Mouse (Mus musculus) adipocyte (in vitro differentiated cells): ENCODE measurements at regions not wholly inside any gene's neighbourhood (a gene's known extent, or its start where the extent isn't known, plus 50 kb on each side); places are given as distances from the start of the nearest gene placed in this dataset.
A peak's percentile ranks its signal among the peaks of the same experiment; 100 is the strongest.

Experiments used
- DNase-seq: peaks from one replicate; pipeline ENCODE4 v3.0.0-alpha.2; 2016; ENCODE audit warnings: low spot score

GRCm38 (mm10) chr2:48539465-48540055 is 274.3 kb upstream of the Acvr2a start:
- peak; percentile 96 for DNase-seq

GRCm38 (mm10) chr2:48544377-48544776 is 269.5 kb upstream of the Acvr2a start:
- DNase-seq = no peak

DNA sequence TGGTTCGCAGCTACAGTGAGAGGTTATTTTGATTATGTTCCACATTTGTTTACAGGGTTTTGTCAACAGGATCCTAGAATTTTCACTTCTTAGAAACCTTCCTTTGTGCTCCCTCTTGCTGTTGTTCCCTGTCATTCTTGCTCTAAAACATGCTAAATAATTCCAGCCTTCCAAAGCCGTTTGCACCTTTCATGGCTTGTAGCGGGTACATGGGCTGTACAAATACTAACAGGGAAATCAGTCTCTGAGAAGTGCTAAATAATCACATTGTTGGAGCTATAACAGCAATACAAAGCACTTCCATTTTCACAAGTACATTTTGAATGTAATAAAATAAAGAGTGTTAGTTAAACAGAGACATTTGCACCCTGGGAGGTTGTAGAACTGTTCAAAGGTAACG is 268.8 kb upstream of the Acvr2a start:
- DNase-seq = no peak

GRCm38 (mm10) chr2:48545679-48546078 is 268.2 kb upstream of the Acvr2a start:
- no peak for DNase-seq

DNA sequence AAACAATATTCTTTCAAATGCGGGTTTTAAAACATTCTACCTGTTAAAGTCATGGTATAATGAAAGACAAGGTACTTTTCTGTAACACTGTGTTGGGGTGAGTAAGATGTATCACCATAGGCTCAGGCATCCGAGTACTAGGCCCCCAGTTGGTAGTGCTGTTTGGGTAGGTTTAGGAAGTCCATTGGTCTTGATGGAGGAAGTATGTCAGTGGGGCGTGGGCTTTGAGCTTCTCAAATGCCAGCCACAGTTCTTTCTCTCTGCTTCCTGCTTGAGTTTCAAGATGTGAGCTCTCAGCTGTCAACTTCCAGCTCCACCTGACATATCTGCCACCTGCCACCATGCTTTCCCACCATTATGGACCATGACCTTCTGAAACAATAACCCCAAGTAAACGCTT is 267.7 kb upstream of the Acvr2a start:
- DNase-seq = no peak

- no peak for DNase-seq
These were observed 257.3 kb upstream of the Acvr2a start for GRCm38 (mm10) chr2:48556600-48556999.

- peak; percentile 30 for DNase-seq
These were observed 256.8 kb upstream of the Acvr2a start for GRCm38 (mm10) chr2:48557123-48557522.

- no peak for DNase-seq
These were observed 255.3 kb upstream of the Acvr2a start for GRCm38 (mm10) chr2:48558641-48559040.

- no peak for DNase-seq
These were observed 250.3 kb upstream of the Acvr2a start for GRCm38 (mm10) chr2:48563636-48564035.

GRCm38 (mm10) chr2:48564170-48564569 is 249.7 kb upstream of the Acvr2a start:
- DNase-seq = no peak

DNA sequence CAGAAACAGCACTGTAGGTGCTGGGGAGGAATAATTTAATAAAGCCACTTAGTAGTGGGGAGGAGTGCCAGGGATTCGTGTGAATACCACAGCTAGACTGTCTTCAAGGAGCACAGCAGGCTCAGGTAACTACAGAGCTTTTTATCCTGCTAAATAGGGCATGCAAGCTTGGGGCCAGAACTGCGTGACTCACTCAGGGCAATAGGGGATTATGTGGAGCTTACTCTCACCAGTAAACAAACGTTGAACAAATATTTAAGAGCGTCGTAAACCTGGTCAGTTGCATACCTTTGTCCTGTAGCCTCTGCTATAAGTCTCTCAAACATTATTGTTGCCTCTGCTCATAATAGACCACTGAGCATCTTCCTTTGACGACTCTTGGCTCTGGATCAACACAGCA is 246.0 kb upstream of the Acvr2a start:
- DNase-seq = no peak

GRCm38 (mm10) chr2:48586162-48586830 is 227.6 kb upstream of the Acvr2a start:
- no peak for DNase-seq

DNA sequence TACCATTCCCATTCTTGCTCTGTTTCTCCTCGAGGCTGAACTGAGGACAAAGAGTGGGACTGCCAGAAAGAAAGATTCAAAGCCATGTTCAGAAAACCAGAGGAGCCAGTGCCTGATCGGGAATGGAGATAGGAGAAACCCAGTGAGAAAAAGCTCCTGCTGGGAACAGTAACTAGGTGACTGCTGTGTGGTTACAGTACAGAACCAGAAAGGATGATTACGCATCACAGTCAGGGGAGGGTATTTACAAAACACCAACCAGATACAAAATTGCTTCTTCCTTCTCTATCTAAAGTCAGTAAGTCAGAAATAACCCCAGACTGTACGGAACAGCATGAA is 227.1 kb upstream of the Acvr2a start:
- no peak for DNase-seq

- DNase-seq = no peak
These were observed 224.2 kb upstream of the Acvr2a start for GRCm38 (mm10) chr2:48589709-48590108.

DNA sequence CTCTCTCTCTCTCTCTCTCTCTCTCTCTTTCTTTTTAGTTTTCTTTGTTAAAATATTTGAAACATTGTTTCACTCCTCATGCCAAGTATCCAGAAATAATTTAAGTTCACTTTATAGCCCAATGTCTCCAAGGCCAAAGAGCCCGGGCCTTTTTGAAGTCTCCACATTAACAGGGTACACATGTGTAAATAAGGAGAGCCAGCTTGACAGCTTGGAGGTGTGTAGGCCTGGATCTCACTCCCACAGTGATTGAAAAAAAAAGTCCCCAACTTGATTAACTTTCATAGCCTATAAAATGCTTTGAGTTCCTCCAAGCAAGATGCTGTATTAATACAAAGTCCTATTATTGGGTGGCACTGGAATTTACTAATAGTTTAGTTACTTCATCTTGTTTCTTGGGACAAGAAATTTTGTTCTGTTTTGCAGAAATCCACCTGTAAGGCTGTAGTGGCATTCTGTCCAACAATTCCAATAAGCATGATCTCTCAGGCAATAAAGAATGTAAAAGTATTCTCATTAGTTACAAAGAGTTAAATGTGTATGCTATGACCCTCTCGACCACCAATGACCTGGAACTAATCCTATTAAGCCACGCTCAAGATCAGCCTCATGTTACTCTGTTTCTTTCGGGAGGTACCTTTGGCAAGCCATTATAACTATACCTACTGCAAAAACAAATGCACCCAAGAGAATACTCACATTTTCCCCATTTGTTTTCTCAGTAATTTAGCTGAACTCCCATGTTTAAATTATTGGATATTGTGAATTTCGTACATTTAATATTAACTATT is 215.9 kb upstream of the Acvr2a start:
- DNase-seq = no peak

DNA sequence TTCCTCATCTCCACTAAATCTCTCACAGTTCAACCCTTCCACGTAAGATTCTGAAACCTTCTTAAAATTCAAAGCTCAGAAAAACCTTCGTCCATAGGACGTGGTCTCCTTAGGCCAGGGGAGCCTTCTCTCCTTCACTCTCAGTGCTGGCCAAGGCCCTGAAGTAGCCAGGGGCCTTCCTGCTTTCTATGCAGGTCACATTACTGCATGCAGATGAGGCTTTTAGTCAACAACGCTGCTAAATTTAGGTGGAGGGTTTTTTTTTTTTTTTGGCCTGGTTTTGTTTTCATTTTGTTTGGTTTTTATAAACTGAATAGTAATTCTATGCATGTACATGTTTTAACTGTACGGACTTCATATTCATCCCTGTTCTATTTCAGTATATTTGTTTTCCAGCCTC is 214.5 kb upstream of the Acvr2a start:
- DNase-seq = no peak

DNA sequence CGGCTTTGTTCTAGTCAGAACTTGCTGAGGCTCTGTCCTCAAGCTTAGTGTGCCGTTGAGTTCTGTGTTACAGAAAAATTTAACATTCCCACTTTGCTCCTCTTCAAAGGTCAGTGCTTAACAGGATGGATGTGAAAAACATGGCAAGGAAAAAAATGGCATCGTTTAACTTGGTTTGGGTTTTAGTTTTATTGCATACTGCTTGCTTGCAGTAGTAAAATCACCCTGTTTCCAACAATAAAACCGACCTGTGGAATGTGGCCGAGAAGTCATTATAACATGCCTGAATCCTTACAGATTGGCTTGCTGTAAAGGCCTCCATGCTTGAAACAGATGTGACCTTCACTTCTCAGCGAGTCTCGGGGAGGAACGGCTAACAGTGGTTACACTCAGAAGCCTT is 212.1 kb upstream of the Acvr2a start:
- DNase-seq = no peak

DNA sequence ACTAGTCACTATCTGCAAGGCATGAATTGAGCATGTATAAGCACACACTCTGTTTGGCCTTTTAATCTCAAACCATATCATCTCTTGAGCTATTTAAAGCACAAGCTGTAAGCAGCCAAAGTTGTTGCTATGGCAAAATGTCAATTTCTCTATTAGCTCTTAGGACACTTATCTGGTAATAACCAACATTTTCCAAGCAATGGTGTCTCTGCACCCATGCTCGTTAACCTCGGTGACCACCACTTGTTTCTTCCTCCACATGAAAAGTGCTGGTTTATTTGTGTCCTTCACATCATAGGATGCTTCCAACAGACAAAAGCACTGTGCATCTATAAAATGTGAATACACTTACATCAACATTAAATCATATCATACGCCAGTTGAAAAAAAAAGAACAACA is 204.4 kb upstream of the Acvr2a start:
- no peak for DNase-seq

DNA sequence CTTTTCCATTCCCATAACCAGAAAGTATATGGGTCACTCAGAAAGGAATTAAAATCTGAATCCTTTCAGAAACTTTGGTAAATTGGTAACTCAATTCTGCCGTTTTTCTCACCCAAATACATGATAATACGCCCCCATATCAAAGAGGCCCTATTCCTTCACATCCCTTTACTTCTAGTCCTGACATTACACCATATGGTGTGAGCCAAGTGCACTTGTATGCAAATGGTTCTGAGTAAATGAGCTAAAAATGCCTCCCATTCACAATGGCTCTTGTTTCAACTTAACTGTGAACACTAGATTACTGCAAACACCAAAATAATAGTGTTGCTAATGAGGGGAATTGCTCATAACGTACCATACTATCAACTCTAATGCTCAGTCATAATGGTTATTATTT is 201.7 kb upstream of the Acvr2a start:
- no peak for DNase-seq

GRCm38 (mm10) chr2:48617141-48617699 is 196.7 kb upstream of the Acvr2a start:
- DNase-seq = no peak

DNA sequence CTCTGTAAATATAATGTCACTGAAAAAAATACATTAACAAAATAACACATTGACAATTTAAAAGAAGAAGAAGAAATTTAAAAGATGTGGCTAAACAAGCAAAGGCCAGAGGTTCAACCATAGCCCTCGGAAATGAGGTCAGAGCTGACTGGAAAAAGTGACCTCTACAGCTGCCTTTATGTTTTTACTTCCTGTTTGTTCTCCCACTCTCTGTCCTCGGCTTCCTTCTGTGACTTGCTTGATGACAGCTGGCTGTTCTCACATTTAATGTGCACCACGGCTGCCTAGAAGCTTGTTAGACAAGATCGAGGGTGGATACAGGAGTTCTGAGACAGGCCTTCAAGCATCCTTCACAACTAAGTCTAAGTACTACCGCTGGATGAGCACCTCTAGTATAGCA is 194.9 kb upstream of the Acvr2a start:
- no peak for DNase-seq

GRCm38 (mm10) chr2:48620815-48621214 is 193.1 kb upstream of the Acvr2a start:
- no peak for DNase-seq

DNA sequence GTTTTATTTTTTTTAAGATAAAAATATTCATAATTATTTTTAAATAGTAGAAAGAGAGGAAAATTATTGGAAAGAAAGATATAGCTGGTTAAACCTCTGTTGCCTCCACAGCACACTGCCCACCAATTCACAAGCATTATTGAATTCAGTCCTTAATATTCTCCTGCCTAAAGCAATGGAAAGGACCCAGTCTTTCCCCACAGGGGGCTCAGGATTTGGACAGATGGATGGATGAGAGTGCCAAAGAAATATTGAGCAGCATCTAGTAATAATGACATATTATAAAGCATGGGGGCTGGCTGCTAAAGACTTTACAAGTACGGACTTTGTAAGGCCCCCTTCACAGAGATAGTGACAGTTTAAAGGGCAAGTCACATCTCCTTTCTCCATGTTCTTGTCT is 191.6 kb upstream of the Acvr2a start:
- no peak for DNase-seq
